Mouse (Mus musculus) brain, embryonic 14.5 days (tissue): ENCODE measurements around the gene Rcan3.

Source experiments
- CTCF ChIP-seq: fragments of 200-500 bp; IDR thresholded peaks from 2 replicates; pipeline ENCODE4 v1.5.1; 2012; ENCODE audit warnings: inconsistent platforms, mild to moderate bottlenecking, moderate library complexity, borderline replicate concordance; ENCODE audit not compliant: insufficient read depth, insufficient read length; ENCODE audit errors: extremely low read depth
- POLR2A ChIP-seq: fragments of 200-500 bp; IDR thresholded peaks from 2 replicates; pipeline ENCODE4 v1.6.1; 2012; ENCODE audit warnings: mild to moderate bottlenecking, inconsistent platforms, borderline replicate concordance; ENCODE audit not compliant: poor library complexity, insufficient read depth, insufficient read length, severe bottlenecking; ENCODE audit errors: extremely low read depth

- TF ChIP-seq POLR2A, result no peak
- TF ChIP-seq CTCF, result no peak
These were observed 48.0 kb downstream of the Rcan3 start for GRCm38 (mm10) chr4:135385614-135386013.
